Mouse (Mus musculus): ENCODE measurements at regions not wholly inside any gene's neighbourhood (a gene's known extent, or its start where the extent isn't known, plus 50 kb on each side); places are given as distances from the start of the nearest gene placed in this dataset.

DNA sequence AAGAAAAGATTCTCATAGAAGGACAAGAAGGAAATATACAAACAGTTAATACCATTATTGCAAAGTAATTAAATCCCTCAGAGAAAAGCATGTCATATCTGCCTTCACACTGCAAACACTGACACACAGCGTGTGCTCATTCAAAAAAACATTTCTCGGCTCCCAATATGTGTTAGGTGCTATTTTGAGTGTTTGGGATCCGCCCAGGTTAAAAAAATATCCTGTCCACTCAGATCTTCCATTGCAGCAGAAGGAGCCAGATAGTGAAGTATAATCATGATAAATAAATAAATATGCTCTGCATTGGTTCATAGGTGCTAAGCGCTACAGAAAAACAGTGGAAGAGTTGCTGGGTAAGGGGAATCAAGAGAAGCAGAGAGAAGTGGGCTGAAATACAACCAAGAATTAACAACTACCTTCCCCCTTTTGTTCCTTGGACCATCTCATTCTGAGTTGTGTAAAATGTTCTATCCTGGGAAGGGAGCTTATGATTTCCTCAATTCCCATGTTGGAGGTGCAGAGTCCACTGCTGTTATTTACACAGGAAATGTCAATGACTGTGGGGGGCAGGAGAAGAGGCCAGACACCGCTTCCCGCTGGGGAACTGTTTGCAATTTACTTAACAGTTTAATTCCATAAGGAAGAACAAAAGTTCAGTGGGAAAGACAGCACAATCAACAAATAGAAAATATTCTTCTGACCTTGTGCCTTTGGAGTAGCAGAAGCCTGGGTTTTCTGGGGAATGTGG lies 139.9 kb downstream of the Tle1 start:
- DNase-seq = no peak

GRCm38 (mm10) chr4:72049638-72050454 lies 150.9 kb downstream of the Tle1 start:
- DNase-seq = no peak

DNA sequence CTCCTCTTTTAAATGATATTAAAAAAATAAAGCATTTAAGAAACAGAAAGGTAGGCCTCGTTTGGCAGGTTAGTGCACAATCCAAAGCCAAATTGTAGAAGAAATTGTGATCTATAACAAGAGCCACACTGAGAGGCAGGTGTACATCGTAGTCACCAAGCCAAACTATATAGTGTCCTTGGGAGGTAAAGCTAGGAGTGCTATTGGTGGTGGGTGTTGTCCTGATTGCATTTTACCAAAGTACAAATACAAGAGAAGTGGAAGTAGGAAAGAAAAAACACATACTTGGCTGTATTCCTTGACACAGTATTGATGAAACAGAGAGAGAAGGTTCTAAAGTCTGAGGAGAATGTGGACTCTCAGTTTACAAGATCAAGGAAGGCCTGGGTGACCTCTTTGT lies 178.6 kb downstream of the Tle1 start:
- no peak for DNase-seq

DNA sequence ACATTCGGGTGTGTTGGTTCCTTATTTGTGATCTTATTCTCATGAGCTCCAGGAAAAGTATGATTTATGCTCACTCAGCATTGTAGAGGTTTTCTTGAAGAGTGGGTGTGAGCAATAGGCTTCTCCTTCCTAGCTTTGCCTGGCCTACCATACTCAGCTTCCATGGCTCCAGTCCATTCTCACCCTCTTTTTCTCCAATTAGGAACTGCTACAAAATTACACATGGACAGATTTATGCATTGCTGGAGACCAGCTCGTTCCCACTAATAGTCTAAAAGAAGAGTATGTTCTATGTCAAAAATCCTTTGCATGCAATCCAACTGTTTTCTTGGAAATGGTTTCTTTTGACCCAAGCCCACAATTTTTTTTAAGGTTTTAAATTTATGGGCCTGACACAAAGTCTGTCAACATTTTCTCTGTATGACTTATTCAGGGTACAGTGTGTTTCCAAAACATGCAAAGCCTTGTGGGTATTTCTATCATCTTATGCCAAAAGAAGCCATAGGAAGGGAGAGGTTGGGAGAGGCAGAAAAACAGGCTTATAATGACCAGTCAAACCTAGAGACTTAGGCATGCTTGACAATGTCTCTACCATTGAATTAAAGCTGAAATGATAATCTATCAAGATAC lies 186.4 kb downstream of the Tle1 start:
- DNase-seq = no peak

DNA sequence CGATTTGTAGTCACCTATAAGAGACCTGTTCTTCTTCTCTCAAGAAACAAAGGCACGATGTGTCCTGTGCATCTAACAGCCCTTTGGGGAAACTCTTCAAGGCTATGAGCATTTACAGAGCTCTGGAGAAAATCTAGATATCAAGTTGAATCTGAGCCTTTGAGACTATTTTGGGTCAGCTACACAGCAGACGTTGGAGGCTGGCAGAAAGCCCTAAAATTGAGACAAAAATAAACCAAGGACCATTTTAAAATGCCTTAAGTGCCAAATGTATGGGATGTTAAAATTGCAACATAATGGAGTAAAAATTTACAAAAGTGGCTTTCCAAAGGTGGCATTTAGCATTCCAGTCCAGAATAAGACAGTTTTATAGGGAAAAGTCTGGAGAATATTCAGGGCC lies 187.1 kb downstream of the Tle1 start:
- DNase-seq = no peak

DNA sequence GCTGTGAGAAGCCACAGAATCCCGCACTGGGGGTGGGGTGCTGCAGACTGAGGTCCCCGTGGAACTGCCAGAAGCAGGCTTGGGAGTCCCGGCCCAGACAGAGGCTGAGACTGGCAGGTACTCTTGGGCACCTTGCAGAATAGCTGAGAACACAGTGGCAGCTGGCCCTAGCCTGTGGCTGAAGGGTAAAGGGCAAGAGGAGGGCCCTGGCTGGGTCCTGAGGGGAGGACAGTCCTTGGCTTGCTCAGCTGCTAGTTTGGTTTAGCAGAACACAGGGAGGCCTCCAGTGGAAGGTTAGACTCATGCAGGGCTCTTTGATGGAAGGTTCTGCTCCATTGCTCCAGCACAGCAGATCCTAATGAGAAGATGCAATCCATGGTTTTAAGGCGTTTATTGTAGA lies 190.4 kb downstream of the Tle1 start:
- no peak for DNase-seq

DNA sequence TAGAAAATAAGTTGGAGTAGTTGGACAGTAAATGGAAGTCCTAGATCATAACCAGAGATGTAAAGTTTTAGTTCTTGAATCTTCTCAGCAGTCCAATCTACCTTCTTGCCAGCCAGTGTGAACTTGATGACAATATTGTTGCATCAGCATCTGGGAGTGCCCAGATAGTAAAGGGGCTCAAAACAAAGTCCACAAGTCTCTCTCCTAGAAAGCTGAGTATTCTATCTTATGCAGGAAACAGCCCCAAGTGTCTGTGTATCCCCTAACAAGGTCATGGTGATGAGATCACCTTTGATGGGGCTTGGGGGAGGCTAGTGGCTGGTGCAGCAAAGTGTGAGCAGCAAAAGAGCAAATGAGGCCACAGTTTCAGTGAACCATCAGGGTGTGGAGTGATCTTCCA lies 194.8 kb downstream of the Tle1 start:
- DNase-seq = no peak

DNA sequence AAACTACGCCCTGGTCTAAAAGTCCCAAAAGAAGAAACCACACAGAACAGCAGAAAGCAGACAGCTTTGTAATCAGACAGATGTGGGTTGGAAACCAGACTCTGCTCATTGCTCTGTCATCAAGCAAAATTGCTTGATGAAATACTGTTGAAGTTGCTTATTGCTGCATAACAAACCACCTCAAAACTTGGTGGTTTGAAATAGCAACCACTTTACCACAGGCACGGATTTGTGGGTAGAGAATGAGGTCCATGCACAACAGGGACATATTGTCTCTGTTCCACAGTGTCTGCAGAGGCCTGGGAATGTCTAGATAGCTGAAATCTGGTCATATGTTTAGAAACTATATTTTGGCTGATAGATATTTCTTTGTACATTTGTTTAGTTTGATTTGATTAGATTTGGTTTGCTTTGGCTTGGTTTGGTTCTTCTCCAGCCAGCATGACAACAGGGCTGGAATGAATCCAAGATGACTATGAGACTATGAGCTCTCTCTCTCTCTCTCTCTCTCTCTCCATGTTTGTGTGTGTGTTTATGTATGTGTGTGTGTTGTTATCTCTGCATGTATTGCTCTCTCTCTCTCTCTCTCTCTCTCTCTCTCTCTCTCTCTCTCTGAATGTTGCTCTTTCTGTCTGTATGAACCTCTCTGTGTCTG lies 199.4 kb downstream of the Tle1 start:
- no peak for DNase-seq

DNA sequence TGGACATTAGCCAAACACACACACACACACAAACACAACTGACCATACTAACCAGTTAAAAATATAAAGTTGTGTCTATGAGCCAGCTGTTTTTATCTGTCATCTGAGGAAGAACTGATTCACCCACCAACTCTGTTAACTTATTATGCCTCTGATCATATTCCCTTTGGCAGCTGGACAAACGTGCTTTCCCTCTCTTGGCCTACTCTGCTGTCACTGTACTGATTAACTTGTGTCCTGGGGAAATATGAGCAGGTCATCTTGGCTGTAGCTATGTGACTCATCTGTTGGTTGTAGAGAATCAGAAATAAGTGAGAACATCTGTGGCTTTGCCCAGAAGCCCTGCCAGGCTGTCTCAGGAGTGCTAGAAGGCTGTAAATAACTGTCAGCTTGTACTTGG lies 210.9 kb upstream of the Gm11232 start:
- DNase-seq = peak; percentile 8

DNA sequence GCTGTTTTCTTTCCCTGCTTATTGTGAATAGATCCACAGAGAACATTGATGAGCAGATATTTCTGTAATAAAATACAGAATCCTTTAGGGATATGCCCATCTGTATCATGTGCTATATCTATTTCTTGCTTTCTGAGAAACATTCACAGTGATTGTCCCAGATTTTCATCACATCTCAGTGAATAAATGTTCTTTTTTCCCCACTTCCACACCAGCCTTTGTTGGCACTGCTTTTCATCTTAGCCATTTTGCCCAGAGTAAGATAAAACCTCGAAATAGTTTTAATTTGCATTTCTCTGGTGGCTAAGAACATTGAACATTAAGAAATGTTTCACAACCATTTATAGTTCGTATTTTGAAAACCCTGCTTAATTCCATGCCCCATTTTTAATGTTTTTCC lies 195.7 kb upstream of the Gm11232 start:
- no peak for DNase-seq

DNA sequence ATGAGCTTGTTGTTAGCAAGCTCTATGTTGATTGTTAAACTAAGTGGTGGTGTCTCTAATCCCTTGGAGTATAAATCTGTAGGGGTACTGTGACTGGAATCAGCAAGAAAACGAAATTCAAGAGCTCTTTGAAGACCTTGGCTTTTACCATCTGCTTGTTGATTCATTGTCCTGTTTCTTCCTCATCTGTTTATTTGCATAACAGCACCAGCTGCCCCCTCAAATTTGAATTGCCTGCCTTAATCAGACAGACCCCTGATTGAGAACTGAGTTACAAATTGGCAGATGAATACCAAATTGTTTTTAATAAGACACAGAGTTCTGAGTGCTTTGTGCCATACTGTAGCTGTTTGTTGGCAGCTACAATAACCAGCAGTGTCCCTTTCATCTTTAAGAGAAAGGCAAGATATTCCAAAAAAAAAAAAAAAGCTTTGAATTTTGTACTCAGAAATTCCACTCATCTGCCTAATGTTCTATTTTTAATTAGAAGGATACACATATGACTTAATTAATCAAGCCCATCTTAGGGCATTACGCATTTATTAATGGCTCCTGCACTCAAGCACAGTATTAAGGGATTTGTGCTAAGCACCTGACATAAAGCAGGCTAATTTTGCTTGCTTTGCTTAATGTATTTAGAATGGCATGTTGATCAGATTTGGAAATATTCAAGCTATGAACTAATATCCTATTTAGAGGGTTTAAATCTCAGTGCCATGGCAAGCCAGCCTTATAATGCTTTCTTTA lies 175.6 kb upstream of the Gm11232 start:
- no peak for DNase-seq

DNA sequence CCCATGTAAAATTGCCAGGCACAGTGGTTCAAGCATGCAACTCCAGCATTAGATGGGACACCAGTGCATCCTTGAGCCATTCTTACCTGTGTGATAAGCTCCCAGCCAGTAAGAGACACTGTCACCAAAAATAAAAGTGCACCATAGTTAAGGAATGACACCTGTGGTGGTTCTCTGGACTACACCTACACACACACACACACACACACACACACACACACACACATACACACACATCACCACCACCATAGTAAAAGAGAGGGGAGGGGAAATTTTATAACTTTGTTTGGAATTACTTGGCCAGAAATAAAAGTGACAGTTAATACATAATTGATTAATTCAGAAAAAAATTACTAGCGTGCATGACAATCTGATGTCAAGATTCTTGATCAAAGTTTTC lies 175.1 kb upstream of the Gm11232 start:
- no peak for DNase-seq

- no peak for DNase-seq
Observed at GRCm38 (mm10) chr4:71911551-71911950, 153.8 kb upstream of the Gm11232 start.

GRCm38 (mm10) chr4:71875651-71876050 lies 117.9 kb upstream of the Gm11232 start:
- DNase-seq = no peak

- no peak for DNase-seq
Observed at GRCm38 (mm10) chr4:71866948-71867347, 109.2 kb upstream of the Gm11232 start.

- DNase-seq = no peak
Observed at GRCm38 (mm10) chr4:71841833-71842232, 84.1 kb upstream of the Gm11232 start.

- DNase-seq = no peak
Observed at GRCm38 (mm10) chr4:71840774-71841146, 83.0 kb upstream of the Gm11232 start.

DNA sequence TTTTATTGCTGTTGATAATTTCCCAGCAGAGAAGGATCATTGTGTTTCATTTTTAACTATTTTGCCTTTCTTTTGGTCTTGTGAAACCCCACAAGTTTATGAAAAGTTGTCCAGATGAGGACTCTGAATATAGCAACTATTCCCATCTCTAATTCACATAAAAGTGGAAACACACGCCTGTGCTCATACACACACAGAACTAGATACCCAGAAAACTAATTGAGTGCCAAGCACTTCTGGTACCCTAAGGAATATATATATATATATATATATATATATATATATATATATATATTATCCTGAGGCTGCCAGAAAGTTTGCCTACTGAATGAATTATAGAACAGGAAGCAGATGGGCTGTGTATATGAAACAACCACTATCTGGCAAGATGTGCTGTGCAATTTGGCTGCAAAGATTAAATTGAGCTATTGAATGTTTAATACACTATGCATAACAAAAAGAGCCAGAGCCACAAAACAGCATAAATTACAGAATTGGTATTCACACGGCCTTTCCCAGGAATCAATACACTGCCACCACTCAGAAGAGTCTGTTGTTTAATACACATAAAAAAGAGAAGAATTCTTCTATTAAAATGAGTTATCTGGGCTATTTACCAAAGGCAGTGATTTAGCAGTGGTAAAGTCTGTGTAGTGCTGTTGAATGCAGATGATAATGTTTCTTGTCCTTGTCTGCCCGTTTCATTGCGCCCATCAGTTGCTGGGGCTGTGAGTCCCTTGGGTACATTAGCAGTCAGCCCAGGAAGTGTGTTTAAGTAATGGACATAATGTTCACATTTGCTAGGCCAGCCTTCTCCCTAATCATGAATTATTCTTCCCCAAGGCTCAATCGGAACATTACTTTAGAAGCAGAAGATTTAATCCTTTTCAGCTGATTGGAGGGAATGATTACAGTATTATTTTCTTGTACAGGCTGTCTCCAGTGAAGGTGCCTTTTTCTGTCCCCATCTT lies 82.3 kb upstream of the Gm11232 start:
- no peak for DNase-seq

DNA sequence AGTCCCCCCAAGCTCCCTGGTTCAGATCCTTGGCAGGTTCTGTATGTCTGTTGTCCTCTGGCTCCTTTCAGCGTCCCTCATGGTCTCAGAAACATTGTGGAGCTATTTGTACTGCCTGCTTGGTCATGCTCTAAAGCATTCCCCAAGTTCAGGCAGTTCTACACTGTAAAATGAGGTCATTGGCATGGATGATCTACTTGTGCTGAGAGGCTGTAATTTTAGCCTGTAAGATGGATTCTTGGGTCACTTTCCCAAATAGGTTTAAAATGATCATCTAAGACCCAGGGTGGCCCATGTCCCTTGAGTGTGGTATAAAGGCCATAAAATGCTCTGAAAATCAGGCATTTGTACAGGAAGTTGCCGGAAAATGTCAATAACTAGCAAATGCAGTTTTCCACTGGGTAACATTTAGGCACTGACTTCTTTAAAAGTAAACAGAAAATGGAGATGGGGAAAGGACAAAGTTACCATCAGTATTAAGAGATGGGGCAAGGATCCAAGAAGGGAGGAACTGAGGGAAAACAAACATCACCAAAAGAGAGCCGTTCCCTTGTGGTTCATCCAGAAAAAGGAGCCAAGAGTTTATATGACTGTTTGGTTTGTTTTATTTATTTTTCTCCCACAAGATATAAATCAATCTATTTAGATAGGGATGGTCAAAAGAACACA lies 81.5 kb upstream of the Gm11232 start:
- peak; percentile 37 for DNase-seq

- no peak for DNase-seq
Observed at GRCm38 (mm10) chr4:71835737-71836136, 78.0 kb upstream of the Gm11232 start.

GRCm38 (mm10) chr4:71811444-71811843 lies 53.7 kb upstream of the Gm11232 start:
- no peak for DNase-seq

Data from lung, postnatal 10 days (tissue).